Mouse (Mus musculus): ENCODE measurements around the gene Cks1b. TPM values are rescaled to one million over a fixed set of nuclear protein-coding genes. Genes with fewer than 3 reads are reported as not detected.

The Cks1b gene
- total and polyA plus RNA-seq, 3 experiments = 177 to 438 (median 271) TPM

GRCm38 (mm10) chr3:89436176-89437113 lies 18.3 kb upstream of the Cks1b start, which contains the start of gene Pbxip1:
Gene Pbxip1 (plus strand): TSS chr3:89436706.
- peaks cover 0 to 11% of the 10 kb centered on the region in 2 experiments; a peak in 2 of 4 replicates for H3K36me3 ChIP-seq (ENCODE audit: control insufficient read depth in 1 of 2, insufficient read depth in 2 of 2, low read length in 2 of 2)
- peaks cover under 1 to 9% of the 10 kb centered on the region in 2 experiments; a peak in 3 of 4 replicates for H3K4me1 ChIP-seq (ENCODE audit: control insufficient read depth in 1 of 2, insufficient read depth in 2 of 2, low read length in 2 of 2)
- TF ChIP-seq ZMIZ1 (IDR thresholded peaks at IDR 0.05; ENCODE audit: low read depth, low read length) (peak; percentile 75; the same call in 1 of the 2 replicates), SMC3 (IDR thresholded peaks at IDR 0.05; ENCODE audit: low read depth, low read length) (no peak), ZC3H11A (IDR thresholded peaks at IDR 0.05; ENCODE audit: low read depth, low read length) (no peak), BHLHE40 (IDR thresholded peaks at IDR 0.05; ENCODE audit: borderline replicate concordance, low read depth, low read length) (0 out of 2 replicates have a peak, but pooled peaks have one; percentile 33), MAFK (IDR thresholded peaks at IDR 0.05; ENCODE audit: borderline replicate concordance, low read depth, low read length) (no peak), RCOR1 (IDR thresholded peaks at IDR 0.05; ENCODE audit: low read depth, low read length) (peak; percentile 51), MYC (IDR thresholded peaks at IDR 0.05; ENCODE audit: low read depth, low read length) (no peak), E2F4 (IDR thresholded peaks at IDR 0.05; ENCODE audit: borderline replicate concordance, low read depth, low read length) (no peak), CHD2 (IDR thresholded peaks at IDR 0.05; ENCODE audit: low read length) (peak; percentile 67), HCFC1 (IDR thresholded peaks at IDR 0.05; ENCODE audit: low read depth, low read length) (peak; percentile 71; the same call in 1 of the 2 replicates), KAT2A (conservative IDR thresholded peaks at IDR 0.05; ENCODE audit: low read depth, low read length) (no peak), GATA1 (IDR thresholded peaks at IDR 0.05; ENCODE audit: low read depth, low read length) (no peak), NELFE (IDR thresholded peaks at IDR 0.05; ENCODE audit: low read depth, low read length) (peak; percentile 78), ELF1 (IDR thresholded peaks at IDR 0.05; ENCODE audit: low read depth, low read length) (peak; percentile 67), SIN3A (IDR thresholded peaks at IDR 0.05; ENCODE audit: low read length) (peak; percentile 89), POLR2AphosphoS2 (IDR thresholded peaks at IDR 0.05; ENCODE audit: low read length) (peak; percentile 67; the same call in 1 of the 2 replicates), ZNF384 (IDR thresholded peaks at IDR 0.05; ENCODE audit: low read depth, low read length) (no peak), MYB (IDR thresholded peaks at IDR 0.05; ENCODE audit: low read depth, low read length) (no peak), TAL1 (IDR thresholded peaks at IDR 0.05; ENCODE audit: low read length) (no peak), TBP (IDR thresholded peaks at IDR 0.05; ENCODE audit: low read depth, low read length) (peak; percentile 75; the same call in 1 of the 2 replicates), TCF12 (IDR thresholded peaks at IDR 0.05; ENCODE audit: low read depth, low read length) (peak; percentile 45), UBTF (IDR thresholded peaks at IDR 0.05; ENCODE audit: borderline replicate concordance, insufficient read depth, low read depth, low read length) (no peak), GABPA (IDR thresholded peaks at IDR 0.05; ENCODE audit: low read depth, low read length) (no peak), ETS1 (IDR thresholded peaks at IDR 0.05; ENCODE audit: low read depth, low read length) (no peak), NRF1 (IDR thresholded peaks at IDR 0.05; ENCODE audit: insufficient read depth, low read depth, low read length, poor library complexity, severe bottlenecking) (no peak), MXI1 (IDR thresholded peaks at IDR 0.05; ENCODE audit: low read depth, low read length) (peak; percentile 76), MAX (IDR thresholded peaks at IDR 0.05; ENCODE audit: low read length) (peak; percentile 94), MEF2A (IDR thresholded peaks at IDR 0.05; ENCODE audit: extremely low read depth, insufficient replicate concordance, low read depth, low read length, poor library complexity, severe bottlenecking) (no peak), CHD1 (IDR thresholded peaks at IDR 0.05; ENCODE audit: low read depth, low read length) (no peak), MAZ (IDR thresholded peaks at IDR 0.05; ENCODE audit: low read depth, low read length) (peak; percentile 84; the same call in 1 of the 2 replicates), JUND (IDR thresholded peaks at IDR 0.05; ENCODE audit: low read depth, low read length) (no peak), USF2 (IDR thresholded peaks at IDR 0.05; ENCODE audit: borderline replicate concordance in 1 of 2, insufficient read depth in 1 of 2, low read depth in 1 of 2, low read length in 2 of 2) (peak; percentile 58 to 87; a peak in 3 of 4 replicates), CTCF (IDR thresholded peaks at IDR 0.05 in 2 of 3, conservative IDR thresholded peaks at IDR 0.05 in 1 of 3; ENCODE audit: control insufficient read depth in 1 of 3, insufficient read depth in 1 of 3, low read depth in 2 of 3, low read length in 3 of 3, poor library complexity in 1 of 3, severe bottlenecking in 1 of 3) (no peak), POLR2A (IDR thresholded peaks at IDR 0.05; ENCODE audit: control insufficient read depth in 1 of 2, insufficient read depth in 1 of 2, low read depth in 1 of 2, low read length in 2 of 2, poor library complexity in 1 of 2) (peak in 1 of 2 experiments; percentile 82; a peak in 2 of 4 replicates), POLR2AphosphoS5 (IDR thresholded peaks at IDR 0.05; ENCODE audit: borderline replicate concordance, low read depth, low read length) (no peak)

More at GRCm38 (mm10) chr3:89436176-89437113, 18.3 kb upstream of the Cks1b start, which contains the start of gene Pbxip1:
- Histone ChIP-seq H3K9me3 (replicated peaks; ENCODE audit: insufficient read depth, low read length) (no peaks in the 10 kb centered on the region), H3K9ac (ENCODE audit: control insufficient read depth, low read depth, low read length, poor library complexity, severe bottlenecking) (peak within 1 kb of the TSS; percentile 67), H3K4me3 (ENCODE audit: control insufficient read depth in 1 of 2, insufficient read depth in 1 of 2, low read depth in 2 of 2, low read length in 2 of 2) (peak within 1 kb of the TSS; percentile 68 to 81), H3K79me2 (ENCODE audit: control insufficient read depth, insufficient read depth, low read length, poor library complexity) (peaks cover 4% of the 10 kb centered on the region), H3K27me3 (ENCODE audit: control insufficient read depth in 1 of 2, insufficient read depth in 2 of 2, low read length in 2 of 2) (no peaks in the 10 kb centered on the region), H3K27ac (ENCODE audit: control insufficient read depth, low read depth, low read length) (peak within 1 kb of the TSS; percentile 61)
- DNase-seq (ENCODE audit: low read depth, low spot score) = peak; percentile 91
